Mouse (Mus musculus) 3T3-L1 (cell line): ENCODE data around the gene Prr14.
A peak's percentile ranks its signal among the peaks of the same experiment; 100 is the strongest.
"Not testable (repeated sequence)": the region's sequence is repeated elsewhere in the genome, so short reads cannot be mapped to it uniquely, and the experiment has no call there.

Experiments
- DNase-seq: peaks from one replicate; pipeline ENCODE4 v3.0.0-alpha.2; 2015; ENCODE audit warnings: low read depth, low spot score

Prr14 gene

DNA sequence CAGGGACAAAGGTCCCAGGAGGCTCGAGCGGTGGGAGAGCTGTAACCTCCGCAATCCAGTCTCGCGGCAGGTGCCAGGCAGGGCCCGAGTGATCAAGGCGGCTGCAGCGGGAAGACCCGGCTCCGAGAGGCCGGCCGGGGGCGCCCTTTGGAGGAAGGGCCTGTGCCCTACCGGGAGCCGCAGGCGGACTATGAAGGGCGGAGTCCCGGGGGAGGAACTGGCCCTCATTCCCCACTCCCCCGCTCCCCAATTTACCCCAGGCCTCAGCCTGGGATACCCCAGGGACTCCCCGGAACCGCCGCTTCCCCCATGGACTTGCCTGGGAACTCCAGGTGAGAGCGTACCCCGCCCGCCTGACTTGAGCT lies 12.2 kb downstream of the Prr14 start:
- DNase-seq = no peak

DNA sequence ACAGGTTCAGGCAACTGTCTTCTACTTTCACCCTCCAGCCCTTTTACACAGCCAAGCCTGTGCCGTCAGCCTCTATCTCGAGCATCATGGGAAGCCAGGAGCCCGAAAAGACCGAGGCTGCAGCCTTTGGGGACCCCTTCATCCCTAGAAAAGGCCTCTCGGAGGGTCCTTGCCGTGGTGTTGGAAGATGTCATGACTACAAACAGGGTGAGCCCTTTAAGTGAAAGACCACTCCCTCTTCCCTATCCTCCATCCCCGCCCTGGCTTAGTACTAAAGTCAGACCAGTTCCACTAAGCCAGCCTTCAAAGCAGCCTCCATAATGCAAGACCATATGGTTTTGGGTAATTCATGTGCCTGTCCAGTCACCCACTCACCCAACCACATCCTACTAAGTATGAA lies 12.6 kb downstream of the Prr14 start:
- DNase-seq = peak; percentile 40

DNA sequence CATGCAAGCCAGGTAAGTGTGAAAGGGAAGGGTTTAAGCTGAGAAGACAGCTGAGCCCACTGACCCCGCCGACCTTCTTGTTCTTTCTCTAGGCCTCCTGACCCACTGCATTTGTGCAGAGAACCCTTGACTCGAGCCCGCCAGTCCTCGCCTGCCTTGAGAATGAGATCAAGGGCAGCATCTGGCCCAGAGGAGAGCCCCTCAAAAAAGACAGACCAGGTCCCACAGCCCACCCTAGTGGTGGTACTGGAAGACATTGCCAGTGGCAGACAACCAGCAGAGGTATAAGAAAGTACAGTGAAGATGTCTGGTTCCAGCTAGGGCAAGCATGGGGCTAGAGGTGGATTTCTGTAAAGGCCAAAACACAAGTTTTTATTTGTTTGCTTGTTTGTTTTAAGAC lies 14.3 kb downstream of the Prr14 start:
- DNase-seq = no peak

DNA sequence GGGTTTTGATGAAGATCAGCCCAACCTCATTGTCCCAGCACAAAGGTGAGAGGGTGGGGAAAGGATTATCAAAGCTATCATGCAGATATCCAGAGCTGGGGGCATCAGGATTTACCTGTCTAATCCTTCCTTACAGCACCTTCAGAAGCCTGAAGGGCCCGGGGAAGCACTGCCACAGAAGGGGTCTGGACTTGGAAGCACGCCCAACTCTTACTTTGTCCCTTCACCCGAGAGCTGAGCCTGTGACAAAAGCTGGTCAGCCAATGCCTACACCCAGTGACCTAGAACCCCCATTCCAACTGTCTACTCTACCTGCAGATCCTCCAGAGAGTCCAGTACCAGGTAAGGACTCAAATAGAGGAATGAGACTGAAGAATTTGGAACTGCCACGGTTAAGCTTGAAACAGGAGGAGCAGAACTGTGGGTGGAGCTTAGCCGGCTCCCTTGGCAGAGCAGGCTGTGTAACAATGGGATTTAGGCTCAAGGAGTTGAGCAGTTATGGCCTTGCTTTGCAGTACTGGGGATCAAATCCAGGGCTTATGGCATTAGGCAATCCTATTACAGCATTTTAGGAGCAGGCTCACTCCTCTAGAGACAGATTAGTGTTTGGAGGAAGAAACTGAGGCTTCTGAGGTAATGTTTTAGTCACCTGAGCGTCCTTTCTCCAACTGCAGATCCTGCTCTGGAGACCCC lies 15.1 kb downstream of the Prr14 start:
- DNase-seq = no peak

DNA sequence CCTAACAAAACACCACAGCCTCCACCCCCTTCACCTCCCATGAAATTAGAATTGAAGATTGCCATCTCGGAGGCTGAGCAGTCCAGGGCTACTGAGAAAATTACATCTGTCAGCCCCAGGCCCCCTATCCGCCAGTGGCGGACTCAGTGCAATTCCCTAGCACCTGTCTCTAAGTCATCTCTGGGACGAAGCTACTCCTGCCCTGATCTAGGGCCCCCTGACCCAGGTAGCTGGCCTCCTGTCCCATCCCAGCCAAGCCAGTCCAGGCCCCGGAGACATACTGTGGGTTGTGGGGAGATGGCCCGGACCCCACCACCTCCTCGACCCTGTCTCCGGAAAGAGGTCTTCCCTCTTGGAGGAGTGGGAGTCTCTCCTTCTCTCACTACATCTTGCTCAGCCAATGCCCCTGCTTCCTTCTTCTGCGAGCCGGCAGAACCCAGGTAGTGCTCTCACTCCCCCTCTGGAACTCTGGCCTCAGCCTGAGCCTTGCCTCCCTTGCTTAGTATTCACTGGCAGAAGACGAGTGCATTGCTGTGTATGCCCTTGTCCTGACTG lies 15.9 kb downstream of the Prr14 start:
- DNase-seq = no peak

DNA sequence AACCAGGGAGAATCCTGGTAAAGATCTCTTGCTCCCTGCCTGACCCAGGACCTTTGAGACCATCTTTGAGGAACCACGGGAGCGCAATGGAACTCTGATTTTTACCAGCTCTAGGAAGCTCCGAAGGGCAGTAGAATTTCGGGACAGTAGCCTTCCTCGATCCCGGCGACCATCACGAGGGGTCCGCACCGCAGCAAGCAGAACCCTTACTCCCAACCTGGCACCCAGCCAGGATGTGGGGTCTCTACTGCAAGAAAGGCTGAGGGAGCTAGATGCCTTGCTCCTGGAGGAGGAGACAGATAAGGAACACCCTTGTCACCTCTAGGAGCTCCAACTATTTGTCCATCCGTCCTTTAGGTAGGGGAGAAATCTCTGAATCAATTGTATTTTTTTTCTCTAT lies 16.9 kb downstream of the Prr14 start:
- no peak for DNase-seq

DNA sequence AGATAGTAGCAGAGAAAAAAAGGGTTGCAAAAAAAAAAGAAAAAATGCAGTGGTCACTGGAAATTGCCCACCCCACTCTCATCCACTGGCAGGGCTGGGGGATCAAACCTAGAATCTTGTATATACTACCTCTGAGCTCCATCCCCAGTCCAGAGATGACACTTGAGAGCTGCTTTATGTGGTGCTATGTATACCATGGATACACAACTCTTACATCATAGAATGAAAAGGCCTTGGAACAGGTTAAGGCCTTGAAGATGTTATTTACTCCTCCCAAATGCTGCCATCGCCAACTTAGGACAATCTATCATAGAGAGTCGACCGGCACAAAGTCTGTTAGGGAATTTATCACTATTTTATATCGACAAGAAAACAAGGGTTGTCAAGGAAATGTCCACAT lies 17.4 kb downstream of the Prr14 start:
- DNase-seq = no peak

DNA sequence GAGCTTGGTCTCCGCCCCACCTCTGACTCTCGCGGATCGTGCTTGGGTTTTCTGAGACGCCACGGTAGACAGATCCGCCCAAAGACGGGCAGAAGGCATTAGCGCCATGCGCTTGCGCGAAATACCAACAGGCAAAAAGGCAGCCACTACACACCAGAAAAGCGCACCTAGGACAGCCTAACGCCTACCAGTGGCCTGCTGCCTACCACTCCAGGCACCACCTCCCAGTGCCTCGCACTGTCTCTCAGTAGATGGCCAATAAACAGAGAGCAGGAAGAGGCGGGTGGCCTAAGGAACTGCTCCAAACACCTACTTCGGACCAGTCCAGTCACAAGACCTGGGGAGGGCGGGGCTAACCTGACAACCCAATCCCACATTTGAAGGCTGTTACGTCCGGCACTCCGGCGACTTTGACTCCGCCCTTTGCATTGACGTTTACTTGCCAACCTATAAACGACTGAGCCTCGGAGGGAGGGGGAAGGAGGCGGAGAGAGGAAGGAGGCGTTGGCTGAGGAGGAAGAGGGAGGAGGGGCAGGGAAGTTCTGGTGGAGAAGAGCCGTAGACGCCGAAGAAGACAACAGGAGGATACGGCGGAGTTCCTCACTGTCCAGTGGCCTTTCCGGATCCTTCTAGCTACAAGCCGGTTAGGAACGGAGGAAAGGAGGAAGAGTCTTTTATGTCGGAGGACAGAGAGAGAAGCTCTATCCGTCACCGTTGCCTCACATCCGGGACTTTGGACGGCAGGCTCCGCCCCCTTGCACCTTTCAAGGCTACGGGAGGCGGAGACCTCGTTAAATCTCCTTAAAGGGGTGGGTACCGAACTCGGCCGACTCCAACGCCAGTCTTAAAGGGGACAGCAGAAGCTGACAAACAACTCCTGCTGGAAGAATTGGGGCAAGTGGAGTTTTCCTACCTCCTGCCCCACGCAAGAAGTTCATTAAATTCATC lies 18.6 kb downstream of the Prr14 start:
- peak; percentile 100 for DNase-seq

DNA sequence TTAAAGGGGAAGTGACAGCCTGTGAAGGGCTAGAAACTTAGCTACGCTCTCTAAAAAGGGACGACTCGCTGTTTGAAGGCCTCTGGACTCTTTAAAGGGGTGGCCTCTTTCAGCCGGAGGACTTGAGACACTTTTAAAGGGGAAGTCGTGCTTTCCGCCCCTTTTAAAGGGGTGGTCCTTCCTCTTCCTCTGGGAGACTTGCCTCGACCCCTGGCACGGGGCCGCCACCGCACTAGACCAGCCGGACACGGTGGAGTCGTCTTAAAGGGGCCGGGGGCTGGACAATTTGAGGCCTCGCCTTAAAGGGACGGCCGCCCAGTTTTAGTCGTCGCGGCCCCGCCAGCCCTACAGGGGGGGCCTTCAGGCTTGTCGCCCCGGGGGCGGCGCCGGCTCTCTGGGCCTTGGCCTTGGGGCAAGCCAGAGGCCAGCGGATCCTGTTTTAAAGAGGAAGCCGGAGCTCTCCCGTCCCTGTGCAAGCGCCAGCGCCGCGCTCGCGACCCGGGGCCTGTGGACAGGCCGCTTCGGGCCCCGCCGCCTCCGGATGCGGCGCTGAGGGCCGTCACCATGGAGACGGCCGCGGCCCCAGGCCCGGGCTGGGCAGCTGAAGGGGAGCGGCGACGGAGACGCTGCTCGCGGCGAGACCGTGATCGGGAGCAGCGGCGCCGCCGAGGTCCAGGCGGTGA lies 19.4 kb downstream of the Prr14 start, which contains the start of gene Fbrs:
TSS of gene Fbrs (plus strand) at position 565 of the 683 bp plus-strand sequence.
- DNase-seq = peak; percentile 90

DNA sequence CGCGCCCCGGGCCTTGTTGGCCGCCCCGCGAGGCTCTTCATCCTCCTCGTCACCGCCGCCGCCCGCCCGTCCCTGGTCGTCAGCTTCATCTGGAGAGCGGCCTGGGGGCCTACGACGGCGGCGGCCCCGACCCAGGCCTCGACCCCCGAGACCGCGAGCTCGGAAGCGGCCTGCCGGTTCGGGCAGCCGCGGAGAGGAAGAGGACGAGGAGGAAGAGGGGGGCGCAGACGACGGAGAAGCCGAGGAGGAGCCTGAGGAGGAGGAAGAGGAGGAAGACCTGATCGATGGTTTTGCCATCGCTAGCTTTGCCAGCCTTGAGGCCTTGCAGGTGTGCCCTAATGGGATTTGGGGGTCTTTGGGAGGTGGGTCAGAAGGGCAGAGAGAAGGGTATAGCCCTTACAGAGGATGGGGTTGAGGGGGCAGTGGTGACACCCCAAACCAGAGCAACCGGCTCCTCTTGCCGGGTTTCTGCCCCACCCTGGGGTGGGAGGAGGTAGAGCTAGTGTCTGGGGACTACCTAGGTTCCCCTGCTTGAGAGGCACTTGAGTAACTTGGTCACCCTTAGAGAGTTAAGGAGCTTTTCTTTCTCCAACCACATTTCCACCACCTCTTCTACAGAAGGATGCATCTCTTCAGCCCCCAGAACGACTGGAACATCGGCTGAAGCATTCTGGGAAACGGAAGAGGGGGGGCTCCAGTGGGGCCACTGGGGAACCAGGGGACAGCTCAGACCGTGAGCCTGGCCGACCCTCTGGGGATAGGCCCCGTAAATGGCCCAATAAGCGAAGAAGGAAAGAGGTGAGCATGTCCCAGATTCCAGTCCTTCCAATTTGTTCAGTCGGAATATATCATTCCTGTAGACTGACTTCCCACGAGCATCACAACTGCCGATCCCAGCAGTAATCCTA lies 20.2 kb downstream of the Prr14 start:
- DNase-seq = peak; percentile 19

DNA sequence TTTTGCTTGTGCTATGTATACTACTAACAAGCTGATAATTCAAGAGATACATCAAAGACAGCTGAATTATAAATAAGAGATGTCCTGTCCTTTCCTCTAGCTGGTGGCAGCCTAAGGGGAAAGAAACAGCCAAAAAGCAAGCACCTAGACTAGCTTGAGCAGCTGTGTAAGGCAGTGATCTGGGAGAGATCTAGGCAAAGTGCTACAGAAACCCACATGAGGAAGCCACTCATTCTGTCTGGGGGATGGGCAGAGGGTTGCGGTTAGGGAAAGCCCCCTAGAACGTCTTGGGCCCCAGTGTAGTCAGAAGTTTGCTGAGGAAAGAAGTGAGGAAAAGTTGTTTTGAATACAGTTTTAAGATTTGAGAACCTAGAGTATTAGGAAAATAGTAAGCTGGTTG lies 20.9 kb downstream of the Prr14 start:
- DNase-seq = peak; percentile 15

DNA sequence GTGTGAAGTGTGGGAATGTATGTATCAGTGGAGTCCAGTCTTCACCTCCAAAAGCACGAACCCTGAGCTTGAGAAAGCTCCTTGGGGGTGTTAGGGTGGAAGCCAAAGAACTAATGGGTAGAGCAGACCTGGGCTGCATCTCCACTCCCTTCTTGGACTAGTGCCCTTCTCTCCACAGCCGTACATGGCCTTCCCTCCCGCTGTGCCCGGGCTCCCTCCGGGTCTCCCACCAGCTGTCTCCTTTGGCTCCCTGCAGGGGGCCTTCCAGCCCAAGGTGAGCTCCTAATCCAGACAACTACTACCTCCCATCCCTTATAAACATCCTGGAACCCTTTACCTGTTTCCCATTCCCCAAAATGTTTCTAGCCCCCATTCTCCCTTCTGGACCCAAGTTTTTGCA lies 26.0 kb downstream of the Prr14 start:
- DNase-seq = no peak

DNA sequence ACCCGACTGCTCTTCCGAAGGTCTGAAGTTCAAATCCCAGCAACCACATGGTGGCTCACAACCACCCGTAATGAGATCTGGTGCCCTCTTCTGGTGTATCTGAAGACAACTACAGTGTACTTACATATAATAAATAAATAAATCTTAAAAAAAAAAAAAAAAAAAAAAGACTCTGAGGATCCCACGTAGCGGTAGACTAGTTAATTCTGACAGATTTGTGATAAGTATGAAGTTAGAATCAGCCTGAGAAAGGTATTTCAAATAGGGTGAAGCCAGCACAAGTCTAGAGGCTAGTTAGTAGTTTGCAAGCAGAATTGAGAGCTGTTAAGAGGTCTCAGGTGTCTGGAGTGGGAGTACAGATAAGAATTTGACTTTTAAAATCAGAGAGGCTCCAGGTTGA lies 29.0 kb downstream of the Prr14 start:
- not testable (repeated sequence) for DNase-seq

DNA sequence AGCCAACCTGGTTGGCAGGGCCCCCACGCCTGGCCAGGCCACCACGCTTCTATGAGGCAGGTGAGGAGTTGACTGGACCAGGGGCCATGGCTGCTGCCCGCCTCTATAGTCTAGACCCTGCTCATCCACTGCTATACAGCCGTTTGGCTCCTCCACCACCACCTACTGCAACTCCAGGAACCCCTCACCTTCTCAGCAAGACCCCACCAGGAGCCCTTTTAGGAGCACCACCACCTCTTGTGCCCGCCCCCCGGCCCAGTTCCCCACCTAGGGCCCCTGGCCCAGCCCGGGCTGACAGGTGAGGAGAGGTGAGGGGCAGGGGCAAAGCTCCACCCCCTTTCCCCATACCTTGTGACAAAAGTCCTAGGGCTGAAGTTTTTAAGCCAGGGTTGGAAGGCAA lies 30.6 kb downstream of the Prr14 start:
- DNase-seq = no peak

DNA sequence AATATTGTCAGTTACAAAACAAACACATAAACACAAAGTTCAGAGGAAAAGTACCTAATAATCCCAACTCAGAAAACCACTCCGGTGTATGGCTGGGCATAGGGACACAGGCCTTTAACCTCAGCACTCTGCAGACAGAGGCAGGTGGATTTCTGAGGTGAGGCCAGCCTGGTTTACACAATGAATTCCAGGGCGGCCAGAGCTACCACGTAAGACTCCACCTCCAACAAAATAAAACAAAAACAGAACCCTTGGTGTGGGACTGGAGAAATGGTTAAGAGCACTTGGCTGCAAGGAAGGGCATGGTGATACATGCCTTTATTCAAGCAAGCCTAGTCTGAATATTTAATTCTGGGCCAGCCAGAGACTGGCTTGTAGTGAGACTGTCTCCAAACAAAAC lies 32.4 kb downstream of the Prr14 start:
- DNase-seq = no peak

DNA sequence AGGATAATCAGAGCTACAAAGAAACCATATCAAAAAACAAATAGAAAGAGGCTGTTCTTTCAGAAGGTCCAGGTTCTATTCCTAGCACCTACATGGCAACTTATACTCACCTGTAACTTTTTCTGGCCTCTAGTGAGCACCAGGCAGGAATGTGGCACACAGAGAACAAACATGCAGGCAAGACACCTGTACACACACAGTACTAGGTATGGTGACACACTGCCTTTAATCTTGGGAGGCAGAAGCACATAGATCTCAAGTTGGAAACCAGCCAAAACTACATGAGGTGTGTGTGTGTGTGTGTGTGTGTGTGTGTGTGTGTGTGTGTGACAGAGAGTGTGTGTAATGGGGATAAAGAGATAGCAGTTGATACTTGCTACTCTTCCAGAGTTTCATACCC lies 35.2 kb downstream of the Prr14 start:
- DNase-seq = no peak

DNA sequence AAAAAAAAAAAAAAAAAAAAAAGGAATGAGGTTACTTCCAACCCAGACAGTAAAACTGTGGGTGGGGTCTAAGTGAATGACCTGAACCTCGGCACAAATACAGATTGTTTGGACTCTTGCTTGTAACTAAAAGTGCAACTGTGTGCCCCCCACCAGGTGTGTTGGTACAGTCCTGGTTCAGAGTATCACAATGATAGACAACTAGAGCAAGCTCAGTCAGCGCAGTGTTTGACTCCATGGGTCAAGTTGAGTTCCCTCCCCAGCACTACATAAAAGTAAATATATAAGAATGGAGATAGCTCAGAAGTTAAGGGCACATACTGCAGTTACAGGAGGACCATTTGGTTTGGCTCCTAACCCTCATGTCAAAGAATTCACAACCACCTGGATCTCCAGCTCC lies 38.0 kb downstream of the Prr14 start:
- DNase-seq = no peak

DNA sequence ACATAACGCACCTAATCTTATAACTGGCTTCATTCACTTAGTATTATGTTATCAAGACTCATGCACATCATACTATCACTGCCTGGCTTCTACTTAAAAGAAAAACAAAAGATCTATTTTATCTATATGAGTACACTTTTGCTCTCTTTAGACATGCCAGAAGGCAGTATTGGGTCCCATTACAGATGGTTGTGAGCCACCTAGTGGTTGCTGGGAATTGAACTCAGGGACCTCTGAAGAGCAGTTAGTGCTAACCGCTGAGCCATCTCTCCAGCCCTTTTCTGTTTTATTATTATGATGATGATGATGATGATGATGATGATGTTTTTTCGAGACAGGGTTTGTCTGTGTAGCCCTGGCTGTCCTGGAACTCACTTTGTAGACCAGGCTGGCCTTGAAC lies 39.0 kb downstream of the Prr14 start:
- DNase-seq = peak; percentile 67

DNA sequence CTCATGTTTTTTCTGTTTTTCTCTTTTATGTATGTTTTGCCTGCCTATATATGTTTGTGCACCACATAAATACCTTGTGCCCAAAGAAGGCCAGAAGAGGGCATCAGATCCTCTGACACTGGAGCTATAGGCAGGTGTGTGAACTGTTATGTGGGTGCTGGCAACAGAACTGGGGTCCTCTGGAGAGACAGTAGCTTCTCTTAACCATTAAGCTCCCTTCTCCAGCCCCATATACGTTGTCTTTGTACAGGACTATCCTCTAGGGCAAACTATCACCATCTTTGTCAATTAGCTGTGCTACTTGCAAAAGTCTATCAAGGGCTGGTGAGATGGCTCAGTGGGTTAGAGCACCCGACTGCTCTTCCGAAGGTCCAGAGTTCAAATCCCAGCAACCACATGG lies 48.9 kb downstream of the Prr14 start:
- DNase-seq = no peak

DNA sequence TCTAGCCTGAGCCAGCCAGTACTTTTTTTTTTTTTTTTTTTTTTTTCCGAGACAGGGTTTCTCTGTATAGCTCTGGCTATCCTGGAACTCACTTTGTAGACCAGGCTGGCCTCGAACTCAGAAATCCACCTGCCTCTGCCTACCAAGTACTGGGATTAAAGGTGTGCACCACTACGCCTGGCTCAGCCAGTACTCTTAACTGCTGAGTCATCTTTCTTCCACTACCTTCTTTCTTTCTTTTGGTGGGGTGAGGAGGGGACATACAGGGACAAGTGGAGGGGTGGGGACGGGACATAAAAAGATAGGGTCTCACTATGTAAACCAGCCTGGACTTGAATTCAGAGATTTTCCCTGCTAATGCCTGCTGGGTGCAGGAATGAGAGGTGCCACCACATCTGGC lies 50.4 kb downstream of the Prr14 start:
- not testable (repeated sequence) for DNase-seq

DNA sequence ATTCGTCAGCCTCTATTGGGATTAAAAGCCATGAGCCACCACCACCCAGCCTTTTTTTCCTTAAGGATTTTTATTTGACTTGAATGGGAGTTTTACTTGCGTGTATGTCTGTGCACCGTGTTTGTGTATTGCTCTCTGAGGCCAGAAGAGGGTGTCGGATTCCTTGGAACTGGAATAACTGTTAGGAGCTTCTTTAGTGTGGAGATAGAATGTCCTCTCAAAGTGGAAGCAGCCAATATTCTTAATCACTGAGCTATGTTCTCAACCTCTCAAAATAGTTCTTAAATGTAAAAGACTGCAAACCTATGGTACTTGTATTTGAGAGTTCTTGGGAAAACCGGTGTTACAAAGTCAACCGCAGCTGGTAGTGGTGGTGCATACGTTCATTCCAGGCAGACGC lies 51.8 kb downstream of the Prr14 start:
- DNase-seq = peak; percentile 70
